Mouse (Mus musculus) embryonic facial prominence, embryonic 11.5 days (tissue): ENCODE measurements around the gene Arhgap25. TPM values are rescaled to one million over a fixed set of nuclear protein-coding genes. Genes with fewer than 3 reads are reported as not detected.

Source experiments
- ATAC-seq: fragments of 200-750 bp; cut with Nextera tagmentation; replicated peaks from 2 replicates; pipeline ENCODE4 v1.8.0; 2017; ENCODE audit warnings: low read depth; ENCODE audit not compliant: insufficient number of reproducible peaks, low FRiP score, low TSS enrichment
- DNase-seq: peaks from one replicate; pipeline ENCODE4 v3.0.0-alpha.2; 2015; ENCODE audit warnings: low spot score
- H3K27ac ChIP-seq: fragments of 300-500 bp; sonication (generic); replicated peaks from 2 replicates; pipeline ENCODE4 v1.5.1; 2014; ENCODE audit warnings: mild to moderate bottlenecking, low read depth, low read length, control low read depth
- H3K27me3 ChIP-seq: fragments of 300-500 bp; sonication (generic); 2 replicates; pipeline ENCODE4 v1.6.1; 2014; ENCODE audit warnings: mild to moderate bottlenecking, low read length, moderate library complexity, mixed read lengths; ENCODE audit not compliant: control insufficient read depth, insufficient read depth
- H3K36me3 ChIP-seq: fragments of 300-500 bp; sonication (generic); replicated peaks from 2 replicates; pipeline ENCODE4 v1.6.1; 2014; ENCODE audit warnings: low read depth, mild to moderate bottlenecking, low read length, moderate library complexity, mixed read lengths; ENCODE audit not compliant: control insufficient read depth, insufficient read depth
- H3K4me1 ChIP-seq: fragments of 300-500 bp; sonication (generic); 2 replicates; pipeline ENCODE4 v1.6.1; 2014; ENCODE audit warnings: low read length, mixed read lengths; ENCODE audit not compliant: control insufficient read depth, insufficient read depth
- H3K4me2 ChIP-seq: fragments of 300-500 bp; sonication (generic); 2 replicates; pipeline ENCODE4 v1.6.1; 2014; ENCODE audit warnings: low read depth, mild to moderate bottlenecking, control low read depth, low read length, moderate library complexity
- H3K4me3 ChIP-seq: fragments of 300-500 bp; sonication (generic); 2 replicates; pipeline ENCODE4 v1.5.1; 2014; ENCODE audit warnings: low read depth, low read length, control low read depth
- H3K9ac ChIP-seq: fragments of 300-500 bp; sonication (generic); replicated peaks from 2 replicates; pipeline ENCODE4 v1.6.1; 2014; ENCODE audit warnings: mild to moderate bottlenecking, control low read depth, low read length
- H3K9me3 ChIP-seq: fragments of 300-500 bp; sonication (generic); replicated peaks from 2 replicates; pipeline ENCODE4 v1.6.1; 2016; ENCODE audit warnings: mild to moderate bottlenecking, low read length, inconsistent platforms, mixed read lengths; ENCODE audit not compliant: control insufficient read depth
- WGBS: fragments of 180-500 bp; shearing (Covaris S2); extraction: QIAGEN DNeasy Blood & Tissue Kit; methylation state at CpG from one replicate; pipeline ENCODE4 v1.1.7; 2014; 5-methylcytosine and 5-hydroxymethylcytosine counted together
- polyA plus RNA-seq: library from polyadenylated mRNA; unstranded; fragments of >200 nt; fragmentation: Nextera tagmentation; extraction: Ambion mirVana; gene quantifications from 2 replicates; pipeline ENCODE4 v1.2.1, GENCODE M21; 2014

Gene Arhgap25
- polyA plus RNA-seq, 1 experiment from 2014 or later: 3.9 TPM

DNA sequence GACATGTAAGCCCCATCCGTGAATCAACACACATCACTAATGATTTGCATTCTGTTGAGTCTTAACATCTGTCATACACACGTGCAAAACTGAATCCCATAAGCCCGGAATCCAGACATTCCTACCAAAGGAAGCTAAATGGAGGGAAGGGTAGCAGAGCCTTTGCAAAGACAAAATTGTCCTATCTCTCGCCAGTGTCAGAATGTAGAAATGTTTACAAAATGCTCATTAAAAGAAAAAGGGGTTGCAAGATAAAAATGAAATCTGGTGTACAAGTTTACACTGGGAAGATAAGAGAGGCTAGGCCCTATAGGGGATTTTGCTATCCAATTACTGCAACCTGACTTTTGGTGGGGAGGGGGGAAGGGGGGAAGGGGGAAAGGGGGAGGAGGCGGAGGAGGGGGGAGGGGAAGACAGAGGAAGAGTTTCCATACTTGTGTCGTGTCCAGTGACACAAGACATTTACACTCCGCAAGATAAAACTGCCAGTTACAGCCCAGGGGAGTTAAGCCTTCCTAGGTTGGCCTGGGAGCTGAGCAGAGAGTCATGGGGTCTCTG is 104.5 kb downstream of the Arhgap25 start, which contains the start of gene Bmp10:
Bmp10 (plus strand) TSS at position 508 of the 558 bp plus-strand sequence.
- DNase-seq (no peak), ATAC-seq (no peak)
- WGBS: 67% methylated on average over 7 of the region's 7 CpGs
- H3K27ac ChIP-seq: no peak within 1 kb of the TSS
- H3K36me3 ChIP-seq: no peaks in the 10 kb centered on the region
- no peaks in the 10 kb centered on the region for H3K27me3 ChIP-seq
- H3K9me3 ChIP-seq: no peaks in the 10 kb centered on the region
- no peak within 1 kb of the TSS for H3K4me3 ChIP-seq
- H3K9ac ChIP-seq: no peak within 1 kb of the TSS
- H3K4me2 ChIP-seq: no peak within 1 kb of the TSS
- H3K4me1 ChIP-seq: no peaks in the 10 kb centered on the region

DNA sequence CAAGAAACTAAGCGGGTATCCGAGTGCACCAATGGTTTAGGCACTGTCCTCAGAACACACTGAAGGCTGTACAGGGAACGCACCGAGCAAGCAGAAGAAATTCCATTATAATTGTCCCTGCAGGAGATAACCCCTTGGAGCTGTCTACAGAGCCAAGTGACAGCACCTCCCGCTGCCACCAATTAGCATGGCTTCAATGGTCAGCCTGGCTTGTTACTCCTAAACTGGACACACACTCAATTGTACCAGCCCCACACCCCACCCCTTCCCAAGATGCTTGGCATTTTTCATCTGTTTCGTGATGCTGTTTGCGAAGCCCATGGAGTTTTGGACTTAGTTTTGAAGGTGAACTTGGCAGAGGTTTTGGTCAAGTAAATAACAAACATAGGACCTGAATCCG is 105.4 kb downstream of the Arhgap25 start:
- 54% methylated on average over 8 of the region's 8 CpGs for WGBS

DNA sequence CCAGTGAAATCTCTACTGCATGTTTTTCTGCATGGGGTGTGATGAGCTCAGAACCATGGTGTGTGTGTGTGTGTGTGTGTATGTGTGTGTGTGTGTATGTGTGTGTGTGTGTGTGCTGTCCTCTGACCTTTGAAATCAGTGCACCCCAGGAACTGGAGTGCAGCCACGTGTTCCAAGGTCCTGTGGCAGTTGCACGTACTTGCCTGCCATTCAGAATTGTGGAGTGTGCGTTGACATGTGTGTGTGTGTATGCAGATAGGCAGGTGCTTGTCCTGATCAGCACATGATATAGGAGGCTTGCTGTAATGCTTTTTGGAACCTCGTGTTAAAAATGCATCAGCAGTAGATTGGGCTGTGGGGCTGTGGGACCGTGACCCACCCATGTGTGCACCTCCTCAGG is 106.1 kb downstream of the Arhgap25 start:
- H3K4me3 ChIP-seq: no peak overlapping the region
- ATAC-seq (no peak), DNase-seq (no peak)
- H3K27me3 ChIP-seq: no peaks in the 10 kb centered on the region
- H3K36me3 ChIP-seq: no peaks in the 10 kb centered on the region
- H3K4me2 ChIP-seq: no peak overlapping the region
- 84% methylated on average over 5 of the region's 5 CpGs for WGBS
- H3K9ac ChIP-seq: no peak overlapping the region
- no peaks in the 10 kb centered on the region for H3K4me1 ChIP-seq
- no peaks in the 10 kb centered on the region for H3K9me3 ChIP-seq
- H3K27ac ChIP-seq: no peak overlapping the region

More for the DNA sequence above, 105.4 kb downstream of the Arhgap25 start:
- no peaks in the 10 kb centered on the region for H3K36me3 ChIP-seq
- H3K4me3 ChIP-seq: no peak overlapping the region
- no peaks in the 10 kb centered on the region for H3K9me3 ChIP-seq
- H3K27ac ChIP-seq: no peak overlapping the region
- ATAC-seq (no peak), DNase-seq (no peak)
- H3K4me1 ChIP-seq: no peaks in the 10 kb centered on the region
- H3K4me2 ChIP-seq: no peak overlapping the region
- H3K27me3 ChIP-seq: no peaks in the 10 kb centered on the region
- H3K9ac ChIP-seq: no peak overlapping the region

DNA sequence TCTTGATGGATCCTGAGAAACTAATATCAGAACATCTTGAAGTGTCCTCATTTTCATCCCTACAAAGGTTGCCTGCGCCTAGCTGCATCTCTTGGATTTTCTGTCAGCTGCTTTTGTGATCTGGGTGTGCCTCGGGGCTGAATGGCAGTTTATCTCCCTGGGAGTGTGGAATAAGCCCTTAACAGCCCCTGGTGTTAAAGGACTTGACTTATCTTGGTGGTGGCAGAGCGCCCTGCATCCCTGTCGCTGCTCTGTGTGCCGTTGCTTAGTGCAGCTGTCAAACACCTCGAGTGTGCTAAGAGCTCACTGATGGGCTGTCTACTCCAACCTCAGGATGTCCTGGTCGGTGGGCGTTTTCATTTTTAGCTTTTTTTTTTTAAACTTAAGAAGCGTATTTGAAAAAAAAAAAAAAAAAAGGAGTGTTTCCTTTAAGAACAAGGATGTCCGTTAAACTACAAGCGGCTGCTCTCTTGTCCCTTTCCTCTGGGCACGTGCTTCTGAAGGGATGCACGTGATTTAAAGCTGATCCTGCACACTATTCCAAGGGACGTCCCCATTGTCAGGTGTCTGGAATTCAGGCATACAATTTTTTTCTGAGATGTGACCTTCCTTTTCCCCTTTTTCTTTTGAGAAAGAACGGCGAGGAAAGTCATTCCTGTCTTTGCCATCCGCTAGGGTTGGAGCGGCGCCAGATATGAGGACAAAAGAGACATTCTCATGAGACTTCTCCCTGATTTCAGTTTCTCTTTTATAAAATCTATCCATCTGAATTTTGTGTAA is 108.8 kb downstream of the Arhgap25 start:
- no peak for ATAC-seq
- Histone ChIP-seq H3K36me3 (no peaks in the 10 kb centered on the region), H3K4me2 (no peak overlapping the region), H3K4me3 (no peak overlapping the region), H3K27ac (no peak overlapping the region), H3K9ac (no peak overlapping the region), H3K9me3 (no peaks in the 10 kb centered on the region), H3K4me1 (no peaks in the 10 kb centered on the region), H3K27me3 (no peaks in the 10 kb centered on the region)
- DNase-seq: no peak
- 76% methylated on average over 19 of the region's 19 CpGs for WGBS

DNA sequence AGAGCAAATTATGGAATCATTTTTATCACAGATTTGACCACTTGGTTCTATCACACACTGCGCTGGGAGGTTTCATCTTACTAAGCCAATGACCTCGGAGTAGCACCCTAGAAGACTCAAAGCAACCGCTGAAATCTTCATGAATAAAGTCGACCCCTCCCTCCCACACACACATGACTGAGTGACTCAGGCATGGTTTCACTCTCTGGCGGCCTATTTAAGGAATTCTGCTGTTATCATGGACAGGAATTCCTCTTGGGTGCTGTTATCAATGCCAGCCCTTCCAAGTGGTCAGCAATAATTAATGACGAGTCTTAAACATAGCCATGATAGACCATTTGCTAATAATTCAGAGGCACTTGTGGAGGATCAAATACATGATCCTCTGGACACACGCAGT is 110.8 kb downstream of the Arhgap25 start:
- DNase-seq (no peak), ATAC-seq (no peak)
- no peak overlapping the region for H3K9ac ChIP-seq
- H3K27me3 ChIP-seq: no peaks in the 10 kb centered on the region
- H3K36me3 ChIP-seq: no peaks in the 10 kb centered on the region
- H3K27ac ChIP-seq: no peak overlapping the region
- H3K4me2 ChIP-seq: no peak overlapping the region
- no peaks in the 10 kb centered on the region for H3K9me3 ChIP-seq
- H3K4me3 ChIP-seq: no peak overlapping the region
- no peaks in the 10 kb centered on the region for H3K4me1 ChIP-seq
- WGBS: 85% methylated on average over 7 of the region's 7 CpGs

DNA sequence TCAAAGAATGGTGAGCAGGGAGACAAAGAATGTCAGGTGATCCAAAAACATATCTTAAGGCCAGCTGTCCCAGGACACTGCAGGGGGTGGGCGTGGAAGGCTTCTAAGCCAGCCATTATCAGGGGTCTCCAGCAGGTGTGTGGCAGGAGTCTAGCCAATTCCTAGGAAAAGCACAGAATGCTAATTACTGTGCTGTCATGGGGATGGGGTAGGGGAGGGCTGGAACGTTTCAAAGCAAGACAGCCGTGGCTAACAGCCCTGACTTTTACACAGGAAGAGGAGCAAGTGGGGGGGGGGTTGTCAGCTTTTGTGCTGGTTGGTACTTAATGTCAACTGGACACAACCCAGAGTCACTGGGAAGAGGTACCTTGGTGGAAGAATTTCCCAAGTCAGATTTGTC is 121.0 kb downstream of the Arhgap25 start:
- H3K27ac ChIP-seq: no peak overlapping the region
- no peak overlapping the region for H3K9ac ChIP-seq
- ATAC-seq: no peak
- WGBS: 34% methylated on average over 3 of the region's 3 CpGs
- DNase-seq: no peak
- no peak overlapping the region for H3K4me3 ChIP-seq
- no peak overlapping the region for H3K4me2 ChIP-seq
- no peaks in the 10 kb centered on the region for H3K27me3 ChIP-seq
- H3K4me1 ChIP-seq: no peaks in the 10 kb centered on the region
- H3K9me3 ChIP-seq: no peaks in the 10 kb centered on the region
- H3K36me3 ChIP-seq: no peaks in the 10 kb centered on the region

Other genes starting within 250 kb of the Arhgap25 start
- 10.3 TPM in 2 replicates for gene Antxr1, start 197.4 kb downstream of the Arhgap25 start, polyA plus RNA-seq
- not detected in 2 replicates for gene Gkn1, start 182.3 kb downstream of the Arhgap25 start, polyA plus RNA-seq
- gene Gkn2, start 159.9 kb downstream of the Arhgap25 start, polyA plus RNA-seq: not detected in 2 replicates
- 0.25 TPM in 2 replicates for gene Gkn3, start 144.3 kb downstream of the Arhgap25 start, polyA plus RNA-seq
- not detected in 2 replicates for gene Bmp10, start 104.3 kb downstream of the Arhgap25 start, polyA plus RNA-seq
- 1.2 and 2.1 TPM in 2 replicates for gene Prokr1, start 57.5 kb upstream of the Arhgap25 start, polyA plus RNA-seq
- gene Aplf, start 138.9 kb upstream of the Arhgap25 start, polyA plus RNA-seq: 15.4 and 20.3 TPM in 2 replicates
- gene Efcc1, start 197.6 kb upstream of the Arhgap25 start, polyA plus RNA-seq: 0.49 and 0.86 TPM in 2 replicates
- 1.9 and 3.0 TPM in 2 replicates for gene Gp9, start 244.8 kb upstream of the Arhgap25 start, polyA plus RNA-seq